ENCODE assay signal across 7 mouse cellular contexts in the genomic region with DNA sequence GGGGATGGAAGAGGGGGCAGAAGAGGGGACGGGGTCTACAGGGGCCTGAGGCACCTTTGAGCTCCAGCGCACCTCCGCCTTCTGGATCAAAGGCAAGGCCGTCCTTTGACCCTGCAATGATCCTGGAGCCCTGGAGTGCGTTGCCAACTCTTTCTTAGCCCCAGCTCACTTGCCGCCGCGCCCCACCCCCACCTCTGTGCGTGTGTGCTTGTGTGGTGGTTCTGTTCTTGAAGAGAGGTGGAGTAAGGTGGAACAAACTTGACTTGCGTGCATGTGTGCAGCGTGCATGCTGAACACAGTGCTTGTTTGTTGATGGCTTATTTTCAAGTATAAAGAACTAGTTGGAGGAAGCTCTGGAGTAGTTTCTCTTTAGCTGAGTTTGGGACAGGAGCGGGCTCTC.
A peak's percentile ranks its signal among the peaks of the same experiment; 100 is the strongest.
DNase-seq lines count a peak whose midpoint lies in the region; ATAC-seq lines count a peak whose summit lies in the region.

No protein-coding gene starts in this region.

- no peaks in the 10 kb centered on the region for H3K27me3 ChIP-seq in midbrain, embryonic 12.5 days
- H3K27me3 ChIP-seq in midbrain, embryonic 16.5 days (ENCODE audit: control insufficient read depth, insufficient read depth, low read depth, low read length) = no peaks in the 10 kb centered on the region
- no peaks in the 10 kb centered on the region for H3K27me3 ChIP-seq in embryonic facial prominence, embryonic 13.5 days
- H3K27me3 ChIP-seq in limb, embryonic 11.5 days (ENCODE audit: control insufficient read depth, insufficient read depth, low read length) = no peaks in the 10 kb centered on the region

- peaks cover 42% of the 10 kb centered on the region for H3K4me1 ChIP-seq in midbrain, embryonic 12.5 days
- peaks cover 34% of the 10 kb centered on the region for H3K4me1 ChIP-seq in midbrain, embryonic 16.5 days (ENCODE audit: control insufficient read depth, insufficient read depth, low read length)
- peaks cover 51% of the 10 kb centered on the region for H3K4me1 ChIP-seq in embryonic facial prominence, embryonic 13.5 days
- peaks cover 22% of the 10 kb centered on the region for H3K4me1 ChIP-seq in limb, embryonic 11.5 days (ENCODE audit: control insufficient read depth, insufficient read depth, low read length)

- H3K9me3 ChIP-seq in midbrain, embryonic 12.5 days = no peaks in the 10 kb centered on the region
- H3K9me3 ChIP-seq in midbrain, embryonic 16.5 days (replicated peaks; ENCODE audit: control insufficient read depth, low read length, poor library complexity, severe bottlenecking) = no peaks in the 10 kb centered on the region
- H3K9me3 ChIP-seq in embryonic facial prominence, embryonic 13.5 days = no peaks in the 10 kb centered on the region
- no peaks in the 10 kb centered on the region for H3K9me3 ChIP-seq in limb, embryonic 11.5 days (ENCODE audit: control insufficient read depth, low read length)

- no peak overlapping the region for H3K27ac ChIP-seq in midbrain, embryonic 12.5 days (replicated peaks)
- H3K27ac ChIP-seq in midbrain, embryonic 16.5 days (ENCODE audit: low read length) = no peak overlapping the region
- no peak overlapping the region; the same call in 1 of the 2 replicates for H3K27ac ChIP-seq in embryonic facial prominence, embryonic 13.5 days
- H3K27ac ChIP-seq in limb, embryonic 11.5 days (replicated peaks; ENCODE audit: low read depth, low read length) = no peak overlapping the region

- no peak overlapping the region for H3K4me3 ChIP-seq in midbrain, embryonic 12.5 days
- no peak overlapping the region for H3K4me3 ChIP-seq in midbrain, embryonic 16.5 days (ENCODE audit: low read depth, low read length)
- no peak overlapping the region for H3K4me3 ChIP-seq in embryonic facial prominence, embryonic 13.5 days
- no peak overlapping the region for H3K4me3 ChIP-seq in limb, embryonic 11.5 days (ENCODE audit: low read depth, low read length)

- H3K36me3 ChIP-seq in midbrain, embryonic 12.5 days = 0 out of 2 replicates have a peak, but pooled peaks cover 3% of the 10 kb centered on the region
- H3K36me3 ChIP-seq in midbrain, embryonic 16.5 days (ENCODE audit: control insufficient read depth, insufficient read depth, low read length) = no peaks in the 10 kb centered on the region
- peaks cover 11% of the 10 kb centered on the region; the same call in 1 of the 2 replicates for H3K36me3 ChIP-seq in embryonic facial prominence, embryonic 13.5 days
- no peaks in the 10 kb centered on the region for H3K36me3 ChIP-seq in limb, embryonic 11.5 days (ENCODE audit: control insufficient read depth, insufficient read depth, low read length)

- no peak for ATAC-seq in midbrain, embryonic 12.5 days (ENCODE audit: low FRiP score, low read depth)
- no peak for ATAC-seq in midbrain, embryonic 16.5 days
- ATAC-seq in embryonic facial prominence, embryonic 13.5 days (ENCODE audit: insufficient number of reproducible peaks, insufficient read depth, low FRiP score, low TSS enrichment, low read depth) = no peak
- ATAC-seq in limb, embryonic 11.5 days (ENCODE audit: insufficient number of reproducible peaks, low FRiP score, low TSS enrichment, low read depth) = peak; percentile 44; the same call in 1 of the 2 replicates

- no peak overlapping the region for H3K9ac ChIP-seq in midbrain, embryonic 12.5 days (replicated peaks)
- H3K9ac ChIP-seq in midbrain, embryonic 16.5 days (ENCODE audit: low read depth, low read length) = no peak overlapping the region
- no peak overlapping the region for H3K9ac ChIP-seq in embryonic facial prominence, embryonic 13.5 days
- no peak overlapping the region for H3K9ac ChIP-seq in limb, embryonic 11.5 days (ENCODE audit: low read length)

- DNase-seq in limb, embryonic 11.5 days (ENCODE audit: low spot score) = peak; percentile 56
- DNase-seq in thymus, postnatal 36 days = peak; percentile 58 to 73
- DNase-seq in ovary, adult 18-20 months (ENCODE audit: low spot score) = no peak
- DNase-seq in cerebellum, postnatal 10 days = no peak

- WGBS in midbrain, embryonic 12.5 days = 15% methylated on average over 12 of the region's 12 CpGs
- WGBS in midbrain, embryonic 16.5 days = 18% methylated on average over 12 of the region's 12 CpGs
- 16% methylated on average over 12 of the region's 12 CpGs for WGBS in embryonic facial prominence, embryonic 13.5 days
- WGBS in limb, embryonic 11.5 days = 8% methylated on average over 12 of the region's 12 CpGs

- H3K4me2 ChIP-seq in midbrain, embryonic 12.5 days (replicated peaks) = 0 out of 2 replicates have a peak overlapping the region, but pooled peaks have one; percentile 9
- no peak overlapping the region for H3K4me2 ChIP-seq in midbrain, embryonic 16.5 days (ENCODE audit: low read length)
- peak overlapping the region; percentile 35 for H3K4me2 ChIP-seq in embryonic facial prominence, embryonic 13.5 days
- 0 out of 2 replicates have a peak overlapping the region, but pooled peaks have one; percentile 2 for H3K4me2 ChIP-seq in limb, embryonic 11.5 days (ENCODE audit: low read depth, severe bottlenecking)

Comparison
In these comparisons a context has a peak if more than half of its experiments do, and no peak if none do; other contexts are left out.
1. DNase-seq: peak in limb, embryonic 11.5 days (single experiment) and thymus, postnatal 36 days (2 of 2); none in ovary, adult 18-20 months (single experiment) and cerebellum, postnatal 10 days (0 of 2).